Mouse (Mus musculus) heart, embryonic 16.5 days (tissue): ENCODE measurements around the gene A430078G23Rik. TPM values are rescaled to one million over a fixed set of nuclear protein-coding genes. Genes with fewer than 3 reads are reported as not detected.
"Not testable (repeated sequence)": the region's sequence is repeated elsewhere in the genome, so short reads cannot be mapped to it uniquely, and the experiment has no call there.

Experiments
- ATAC-seq: fragments of 200-750 bp; cut with Nextera tagmentation; replicated peaks from 2 replicates; pipeline ENCODE4 v1.8.0; 2017; ENCODE audit warnings: moderate number of reproducible peaks; ENCODE audit not compliant: insufficient read depth, low FRiP score; ENCODE audit errors: extremely low read depth
- H3K27ac ChIP-seq: fragments of 300-500 bp; sonication (generic); 2 replicates; pipeline ENCODE4 v1.5.1; 2014; ENCODE audit warnings: mild to moderate bottlenecking, low read length, control low read depth, moderate library complexity
- H3K27me3 ChIP-seq: fragments of 300-500 bp; sonication (generic); 2 replicates; pipeline ENCODE4 v1.6.1; 2014; ENCODE audit warnings: low read length, mixed read lengths; ENCODE audit not compliant: control insufficient read depth, insufficient read depth
- H3K36me3 ChIP-seq: fragments of 300-500 bp; sonication (generic); 2 replicates; pipeline ENCODE4 v1.6.1; 2014; ENCODE audit not compliant: control insufficient read depth, insufficient read depth
- H3K4me1 ChIP-seq: fragments of 300-500 bp; sonication (generic); 2 replicates; pipeline ENCODE4 v1.6.1; 2014; ENCODE audit warnings: low read length, mixed read lengths; ENCODE audit not compliant: control insufficient read depth, insufficient read depth
- H3K4me2 ChIP-seq: fragments of 300-500 bp; sonication (generic); 2 replicates; pipeline ENCODE4 v1.6.1; 2014; ENCODE audit warnings: low read depth, mild to moderate bottlenecking, control low read depth, low read length
- H3K4me3 ChIP-seq: fragments of 300-500 bp; sonication (generic); 2 replicates; pipeline ENCODE4 v1.5.1; 2014; ENCODE audit warnings: mild to moderate bottlenecking, control low read depth, low read length
- H3K9ac ChIP-seq: fragments of 300-500 bp; sonication (generic); 2 replicates; pipeline ENCODE4 v1.6.1; 2014; ENCODE audit warnings: low read length, control low read depth
- H3K9me3 ChIP-seq: fragments of 300-500 bp; sonication (generic); replicated peaks from 2 replicates; pipeline ENCODE4 v1.6.1; 2016; ENCODE audit warnings: low read length; ENCODE audit not compliant: control insufficient read depth
- WGBS: fragments of 180-500 bp; shearing (Covaris S2); extraction: QIAGEN DNeasy Blood & Tissue Kit; methylation state at CpG from one replicate; pipeline ENCODE4 v1.1.7; 2014; 5-methylcytosine and 5-hydroxymethylcytosine counted together
- polyA plus RNA-seq: library from polyadenylated mRNA; unstranded; fragments of >200 nt; fragmentation: Nextera tagmentation; extraction: Ambion mirVana; gene quantifications from 2 replicates; pipeline ENCODE4 v1.2.1, GENCODE M21; 2015

A430078G23Rik gene
- polyA plus RNA-seq, 1 experiment from 2014 or later = 1.6 TPM

DNA sequence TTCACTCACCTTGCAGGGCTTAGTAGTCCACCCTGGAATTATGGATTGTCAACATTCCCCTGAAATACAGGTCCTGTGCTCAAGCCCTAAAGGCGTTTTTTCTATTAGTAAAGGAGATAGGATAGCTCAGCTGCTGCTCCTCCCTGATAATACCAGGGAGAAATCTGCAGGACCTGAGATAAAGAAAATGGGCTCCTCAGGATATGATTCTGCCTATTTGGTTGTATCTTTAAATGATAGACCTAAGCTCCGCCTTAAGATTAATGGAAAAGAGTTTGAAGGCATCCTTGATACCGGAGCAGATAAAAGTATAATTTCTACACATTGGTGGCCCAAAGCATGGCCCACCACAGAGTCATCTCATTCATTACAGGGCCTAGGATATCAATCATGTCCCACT is 12.5 kb upstream of the A430078G23Rik start:
- H3K4me3 ChIP-seq, ATAC-seq, H3K36me3 ChIP-seq, H3K27ac ChIP-seq, H3K9ac ChIP-seq, H3K9me3 ChIP-seq, H3K4me1 ChIP-seq, H3K4me2 ChIP-seq, H3K27me3 ChIP-seq: not testable (repeated sequence)
- 80% methylated on average over 1 of the region's 3 CpGs for WGBS

DNA sequence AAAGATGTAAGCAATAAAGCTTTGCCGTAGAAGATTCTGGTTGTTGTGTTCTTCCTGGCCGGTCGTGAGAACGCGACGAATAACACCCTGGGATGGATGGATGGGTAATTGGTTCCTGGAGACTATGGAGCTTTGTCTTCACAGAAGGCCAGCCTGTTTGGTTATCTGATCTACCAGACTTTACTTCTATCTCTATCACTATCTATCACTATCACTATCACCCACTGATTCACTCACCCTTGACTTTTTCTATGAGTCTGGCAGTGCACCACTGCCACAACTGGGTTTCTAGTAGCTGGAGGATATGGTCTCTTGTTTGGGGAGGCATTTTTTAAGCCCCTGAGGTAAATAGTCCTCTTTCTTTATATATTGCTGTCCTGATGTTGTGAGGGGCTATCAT is 7.9 kb upstream of the A430078G23Rik start:
- 97% methylated on average over 6 of the region's 6 CpGs for WGBS
- no peak overlapping the region for H3K27ac ChIP-seq

DNA sequence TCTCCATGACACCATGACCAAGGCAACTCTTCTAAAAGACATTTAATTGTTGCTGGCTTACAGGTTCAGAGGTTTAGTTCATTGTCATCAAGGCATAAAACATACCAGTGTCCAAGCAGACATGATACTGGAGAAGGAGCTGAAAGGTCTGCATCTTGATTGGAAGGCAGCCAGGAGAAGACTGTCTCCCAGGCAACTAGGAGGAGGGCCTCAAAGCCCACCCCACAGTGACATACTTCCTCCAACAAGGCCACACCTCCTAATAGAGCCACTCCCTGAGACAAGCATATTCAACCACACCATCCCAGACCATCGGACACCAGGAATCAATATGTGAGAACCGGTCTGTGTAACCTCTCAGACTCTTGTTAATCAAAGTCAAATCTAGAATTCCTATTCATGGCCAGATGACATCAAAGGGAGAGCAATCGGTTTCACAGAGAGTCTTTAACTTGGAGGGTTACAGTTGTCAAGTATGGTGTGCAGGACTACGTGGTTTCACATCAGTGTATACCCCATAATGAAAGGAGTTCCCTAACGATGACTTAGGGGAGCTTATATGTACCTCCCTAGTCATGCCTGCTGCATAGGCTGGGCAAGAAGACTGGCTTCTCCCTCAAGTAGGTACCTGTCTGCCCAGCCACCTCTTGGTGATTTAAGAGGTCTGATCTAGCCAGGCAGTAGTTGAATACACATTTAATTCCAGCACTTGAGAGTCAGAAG is 6.4 kb upstream of the A430078G23Rik start:
- no peak overlapping the region for H3K4me2 ChIP-seq
- 82% methylated on average over 5 of the region's 5 CpGs for WGBS
- H3K36me3 ChIP-seq = no peaks in the 10 kb centered on the region
- peaks cover 3% of the 10 kb centered on the region; the same call in 1 of the 2 replicates for H3K4me1 ChIP-seq
- no peak overlapping the region for H3K4me3 ChIP-seq
- ATAC-seq = no peak
- H3K27ac ChIP-seq = no peak overlapping the region
- no peak overlapping the region for H3K9ac ChIP-seq
- no peaks in the 10 kb centered on the region for H3K9me3 ChIP-seq
- no peaks in the 10 kb centered on the region for H3K27me3 ChIP-seq

More for the DNA sequence above, 7.9 kb upstream of the A430078G23Rik start:
- H3K27me3 ChIP-seq = no peaks in the 10 kb centered on the region
- no peak overlapping the region for H3K4me3 ChIP-seq
- H3K9ac ChIP-seq = no peak overlapping the region
- ATAC-seq = no peak
- H3K9me3 ChIP-seq = no peaks in the 10 kb centered on the region
- H3K36me3 ChIP-seq = no peaks in the 10 kb centered on the region
- peaks cover 3% of the 10 kb centered on the region; the same call in 1 of the 2 replicates for H3K4me1 ChIP-seq
- H3K4me2 ChIP-seq = no peak overlapping the region

- WGBS = 29% methylated on average over 13 of the region's 13 CpGs
- Histone ChIP-seq H3K27me3 (no peaks in the 10 kb centered on the region), H3K4me2 (no peak overlapping the region), H3K9ac (no peak overlapping the region), H3K4me1 (peaks cover 3% of the 10 kb centered on the region; the same call in 1 of the 2 replicates), H3K9me3 (no peaks in the 10 kb centered on the region), H3K27ac (no peak overlapping the region), H3K36me3 (no peaks in the 10 kb centered on the region), H3K4me3 (no peak overlapping the region)
- no peak for ATAC-seq
Observed at GRCm38 (mm10) chr8:3348142-3348823, 4.9 kb upstream of the A430078G23Rik start.

GRCm38 (mm10) chr8:3350747-3351146 is 2.5 kb upstream of the A430078G23Rik start:
- Histone ChIP-seq H3K4me3 (no peak overlapping the region), H3K27ac (no peak overlapping the region), H3K27me3 (no peaks in the 10 kb centered on the region), H3K9ac (no peak overlapping the region), H3K36me3 (no peaks in the 10 kb centered on the region), H3K4me1 (peaks cover 3% of the 10 kb centered on the region; the same call in 1 of the 2 replicates), H3K9me3 (no peaks in the 10 kb centered on the region), H3K4me2 (no peak overlapping the region)
- no peak for ATAC-seq
- 56% methylated on average over 6 of the region's 6 CpGs for WGBS

- no peaks in the 10 kb centered on the region for H3K36me3 ChIP-seq
- no peak overlapping the region for H3K9ac ChIP-seq
- H3K9me3 ChIP-seq = no peaks in the 10 kb centered on the region
- 69% methylated on average over 6 of the region's 6 CpGs for WGBS
- peaks cover 3% of the 10 kb centered on the region; the same call in 1 of the 2 replicates for H3K4me1 ChIP-seq
- H3K27me3 ChIP-seq = no peaks in the 10 kb centered on the region
- ATAC-seq = no peak
- H3K4me2 ChIP-seq = no peak overlapping the region; the same call in 1 of the 2 replicates
- no peak overlapping the region for H3K4me3 ChIP-seq
- no peak overlapping the region for H3K27ac ChIP-seq
Observed at GRCm38 (mm10) chr8:3352715-3353114, 500 bp upstream of the A430078G23Rik start.

- Histone ChIP-seq H3K4me3 (peak overlapping the region; percentile 30), H3K36me3 (no peaks in the 10 kb centered on the region), H3K27ac (peak overlapping the region; percentile 48; the same call in 1 of the 2 replicates), H3K4me2 (peak overlapping the region; percentile 37), H3K4me1 (no peaks in the 10 kb centered on the region), H3K9me3 (no peaks in the 10 kb centered on the region), H3K9ac (peak overlapping the region; percentile 34; the same call in 1 of the 2 replicates), H3K27me3 (no peaks in the 10 kb centered on the region)
- no peak for ATAC-seq
- 66% methylated on average over 6 of the region's 6 CpGs for WGBS
Observed at GRCm38 (mm10) chr8:3353811-3354442, 712 bp downstream of the A430078G23Rik start.

GRCm38 (mm10) chr8:3354443-3354812 is 1.2 kb downstream of the A430078G23Rik start:
- 58% methylated on average over 5 of the region's 5 CpGs for WGBS
- no peaks in the 10 kb centered on the region for H3K36me3 ChIP-seq
- ATAC-seq = 0 out of 2 replicates have a peak, but pooled peaks have one; percentile 19
- peak overlapping the region; percentile 30 for H3K4me3 ChIP-seq
- H3K9me3 ChIP-seq = no peaks in the 10 kb centered on the region
- H3K4me2 ChIP-seq = peak overlapping the region; percentile 37
- no peaks in the 10 kb centered on the region for H3K4me1 ChIP-seq
- no peak overlapping the region; the same call in 1 of the 2 replicates for H3K9ac ChIP-seq
- no peaks in the 10 kb centered on the region for H3K27me3 ChIP-seq
- peak overlapping the region; percentile 48; the same call in 1 of the 2 replicates for H3K27ac ChIP-seq

GRCm38 (mm10) chr8:3355586-3355985 is 2.4 kb downstream of the A430078G23Rik start:
- ATAC-seq = peak; percentile 38; the same call in 1 of the 2 replicates
- Histone ChIP-seq H3K4me2 (no peak overlapping the region), H3K27me3 (no peaks in the 10 kb centered on the region), H3K36me3 (no peaks in the 10 kb centered on the region), H3K27ac (no peak overlapping the region), H3K4me3 (no peak overlapping the region), H3K9me3 (no peaks in the 10 kb centered on the region), H3K4me1 (no peaks in the 10 kb centered on the region), H3K9ac (no peak overlapping the region)
- 72% methylated on average over 6 of the region's 6 CpGs for WGBS
